ENCODE assay signal across 10 mouse cellular contexts in genomic region chr14:15062861-15063418, GRCm38 (mm10).
DNase-seq lines count a peak whose midpoint lies in the region; ATAC-seq lines count a peak whose summit lies in the region.
"Had no signal": no experiment of that assay in that cellular context is flagged by ENCODE, and none has a peak within 500 bp of the region (broad histone marks: within the 10 kb centered on the region; RNA-seq: fewer than 3 reads in every experiment).

No protein-coding gene starts in this region.

- peak; percentile 7 for DNase-seq in kidney, adult 9 months
- no peak for DNase-seq in kidney, adult 18-20 months
- no peak for DNase-seq in right cerebral cortex, adult 2 months (ENCODE audit: low spot score in 2 of 2)
- DNase-seq in layer of hippocampus, adult 18-20 months (ENCODE audit: low spot score in 2 of 2) = no peak
- DNase-seq: left cerebral cortex, postnatal 4 days had no signal

- H3K4me3 ChIP-seq in limb, embryonic 12.5 days (replicated peaks) = no peak overlapping the region
- H3K4me3 ChIP-seq in neural tube, embryonic 15.5 days (replicated peaks) = no peak overlapping the region
- H3K4me3 ChIP-seq: erythroblast, embryonic 14.5 days had no signal

- H3K9ac ChIP-seq in limb, embryonic 12.5 days (replicated peaks) = no peak overlapping the region
- H3K9ac ChIP-seq in neural tube, embryonic 15.5 days (replicated peaks) = no peak overlapping the region

- H3K36me3 ChIP-seq in limb, embryonic 12.5 days = no peaks in the 10 kb centered on the region
- H3K36me3 ChIP-seq in neural tube, embryonic 15.5 days = no peaks in the 10 kb centered on the region

- peak overlapping the region; percentile 84 for H3K27ac ChIP-seq in limb, embryonic 12.5 days
- 0 out of 2 replicates have a peak overlapping the region, but pooled peaks have one; percentile 33 for H3K27ac ChIP-seq in neural tube, embryonic 15.5 days (replicated peaks)

- H3K27me3 ChIP-seq in limb, embryonic 12.5 days = no peaks in the 10 kb centered on the region
- H3K27me3 ChIP-seq in neural tube, embryonic 15.5 days (replicated peaks) = no peaks in the 10 kb centered on the region

- H3K4me2 ChIP-seq in limb, embryonic 12.5 days = no peak overlapping the region
- no peak overlapping the region for H3K4me2 ChIP-seq in neural tube, embryonic 15.5 days

- ATAC-seq in common myeloid progenitor, adult 5-6 weeks (replicated peaks; ENCODE audit: low read depth, poor library complexity, severe bottlenecking) = peak; percentile 91
- ATAC-seq in limb, embryonic 12.5 days (ENCODE audit: insufficient number of reproducible peaks, insufficient read depth, low FRiP score, low TSS enrichment, low read depth) = no peak; the same call in none of the 2 replicates
- ATAC-seq in neural tube, embryonic 15.5 days (ENCODE audit: low FRiP score) = no peak
- ATAC-seq in monocyte, adult 5-6 weeks (replicated peaks; ENCODE audit: insufficient number of reproducible peaks, low FRiP score, low TSS enrichment, poor library complexity, severe bottlenecking) = no peak

- H3K4me1 ChIP-seq in limb, embryonic 12.5 days (replicated peaks) = peaks cover 21% of the 10 kb centered on the region; the same call in 1 of the 2 replicates
- H3K4me1 ChIP-seq in neural tube, embryonic 15.5 days = peaks cover 11% of the 10 kb centered on the region; the same call in 1 of the 2 replicates

- no peaks in the 10 kb centered on the region for H3K9me3 ChIP-seq in limb, embryonic 12.5 days
- no peaks in the 10 kb centered on the region for H3K9me3 ChIP-seq in neural tube, embryonic 15.5 days (replicated peaks)

- 33% methylated on average over 4 of the region's 4 CpGs for WGBS in limb, embryonic 12.5 days
- WGBS in neural tube, embryonic 15.5 days = 64% methylated on average over 4 of the region's 4 CpGs
